Mouse (Mus musculus): ENCODE results near the gene Bag3.
"Not testable (repeated sequence)": the region's sequence is repeated elsewhere in the genome, so short reads cannot be mapped to it uniquely, and the experiment has no call there.

Bag3 gene

GRCm38 (mm10) chr7:128567561-128568244 is 44.3 kb downstream of the Bag3 start:
- no peak for DNase-seq (ENCODE audit: low spot score in 2 of 2)

DNA sequence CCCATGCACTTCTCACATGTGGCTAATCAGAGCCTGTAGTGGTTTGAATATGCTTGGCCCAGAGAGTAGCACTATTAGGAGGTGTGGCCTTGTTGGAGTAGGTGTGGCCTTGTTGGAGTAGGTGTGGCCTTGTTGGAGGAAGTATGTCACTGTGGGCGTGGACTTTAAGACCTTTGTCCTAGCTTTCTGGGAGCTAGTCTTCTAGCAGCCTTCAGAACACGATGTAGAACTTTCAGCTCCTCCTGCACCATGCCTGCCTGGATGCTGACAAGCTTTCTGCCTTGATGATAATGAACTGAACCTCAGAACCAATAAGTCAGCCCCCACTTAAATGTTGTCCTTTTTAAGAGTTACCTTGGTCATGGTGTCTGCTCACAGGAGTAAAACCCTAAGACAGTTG is 46.0 kb downstream of the Bag3 start:
- not testable (repeated sequence) for DNase-seq (ENCODE audit: low spot score in 2 of 2)

GRCm38 (mm10) chr7:128569987-128570656 is 46.7 kb downstream of the Bag3 start:
- no peak for DNase-seq (ENCODE audit: low spot score in 2 of 2)

- not testable (repeated sequence) for DNase-seq (ENCODE audit: low spot score in 2 of 2)
Measured at GRCm38 (mm10) chr7:128570657-128571056, 47.2 kb downstream of the Bag3 start.

GRCm38 (mm10) chr7:128572030-128572429 is 48.6 kb downstream of the Bag3 start:
- no peak for DNase-seq (ENCODE audit: low spot score in 2 of 2)

DNA sequence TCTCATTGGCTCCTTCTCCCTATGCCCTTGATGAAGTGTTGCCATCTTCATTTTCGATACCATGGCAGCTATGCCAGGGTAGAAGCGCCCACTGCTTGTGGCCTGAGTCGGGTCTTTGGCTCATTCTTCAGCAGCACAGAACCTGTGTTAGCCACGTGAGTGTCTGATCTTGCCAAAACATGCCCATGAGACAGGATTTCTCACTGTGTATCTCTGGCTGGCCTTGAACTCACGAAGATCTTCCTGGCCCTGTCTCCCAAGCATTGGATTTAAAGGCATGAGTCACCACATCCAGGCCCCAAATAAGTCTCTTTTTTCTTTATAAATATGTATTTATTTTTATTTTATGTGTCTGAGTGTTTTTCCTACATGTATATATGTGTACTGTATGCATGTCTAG is 51.8 kb downstream of the Bag3 start:
- DNase-seq (ENCODE audit: low spot score in 2 of 2), result no peak

DNA sequence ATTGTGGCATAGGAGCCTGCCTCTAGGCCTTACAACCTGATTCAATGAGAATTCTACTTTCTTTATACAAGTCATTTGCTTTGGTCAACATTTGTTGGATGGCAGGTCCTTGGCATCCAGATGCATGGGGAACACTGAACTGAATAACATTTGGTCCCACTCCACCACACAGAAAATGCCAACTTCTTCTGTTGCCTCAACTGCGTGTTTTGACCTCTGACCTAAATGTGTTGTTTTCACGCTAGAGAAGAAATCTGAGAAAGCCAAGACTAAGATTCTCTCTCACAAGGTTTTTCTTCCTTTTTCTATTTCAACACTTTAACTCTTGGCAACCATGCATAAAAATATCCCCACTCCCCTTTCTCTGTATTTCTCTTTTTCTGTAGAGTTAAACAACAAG is 52.4 kb downstream of the Bag3 start:
- no peak for DNase-seq (ENCODE audit: low spot score in 2 of 2)

- DNase-seq (ENCODE audit: low spot score in 2 of 2), result no peak
Measured at GRCm38 (mm10) chr7:128577607-128578006, 54.2 kb downstream of the Bag3 start.

- no peak for DNase-seq (ENCODE audit: low spot score in 2 of 2)
Measured at GRCm38 (mm10) chr7:128578199-128578945, 55.0 kb downstream of the Bag3 start.

DNA sequence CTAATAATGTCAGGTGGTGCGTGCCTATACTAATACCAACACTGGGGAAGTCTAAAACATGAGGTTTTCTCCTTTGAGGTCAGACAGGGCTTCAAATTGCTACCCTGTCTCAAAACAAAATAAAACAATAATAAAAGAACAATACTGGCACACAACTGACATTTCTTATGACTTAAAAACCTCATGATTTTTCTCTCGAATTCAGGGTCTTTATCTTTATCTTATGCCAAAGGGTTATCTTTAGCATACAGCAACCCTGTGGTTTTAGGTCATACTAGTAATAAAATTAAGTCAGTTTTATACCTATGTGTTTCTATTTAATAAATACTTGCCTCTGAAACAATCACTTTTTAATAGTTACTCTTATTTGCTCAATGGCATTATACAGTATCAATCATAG is 56.0 kb downstream of the Bag3 start:
- no peak for DNase-seq (ENCODE audit: low spot score in 2 of 2)

DNA sequence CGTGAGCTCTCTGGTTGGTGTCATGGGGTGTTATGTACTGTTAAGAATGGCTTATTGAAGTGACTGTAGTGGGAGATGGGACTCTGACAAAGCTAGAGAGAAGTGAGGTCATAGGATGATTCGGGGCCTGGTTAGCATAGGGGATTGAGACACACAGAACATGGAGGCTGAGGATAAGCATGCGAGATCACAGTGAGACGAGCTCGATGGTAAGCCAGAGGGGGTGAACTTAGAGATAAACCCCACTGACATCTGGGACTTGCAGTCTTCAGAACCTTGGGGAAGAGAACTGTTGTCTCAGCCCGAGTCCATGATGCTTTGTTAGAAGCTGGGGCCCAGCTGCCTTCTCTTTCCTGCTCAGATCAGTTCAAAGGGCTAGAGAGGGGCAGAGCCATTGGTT is 56.9 kb downstream of the Bag3 start:
- DNase-seq (ENCODE audit: low spot score in 2 of 2), result no peak

DNA sequence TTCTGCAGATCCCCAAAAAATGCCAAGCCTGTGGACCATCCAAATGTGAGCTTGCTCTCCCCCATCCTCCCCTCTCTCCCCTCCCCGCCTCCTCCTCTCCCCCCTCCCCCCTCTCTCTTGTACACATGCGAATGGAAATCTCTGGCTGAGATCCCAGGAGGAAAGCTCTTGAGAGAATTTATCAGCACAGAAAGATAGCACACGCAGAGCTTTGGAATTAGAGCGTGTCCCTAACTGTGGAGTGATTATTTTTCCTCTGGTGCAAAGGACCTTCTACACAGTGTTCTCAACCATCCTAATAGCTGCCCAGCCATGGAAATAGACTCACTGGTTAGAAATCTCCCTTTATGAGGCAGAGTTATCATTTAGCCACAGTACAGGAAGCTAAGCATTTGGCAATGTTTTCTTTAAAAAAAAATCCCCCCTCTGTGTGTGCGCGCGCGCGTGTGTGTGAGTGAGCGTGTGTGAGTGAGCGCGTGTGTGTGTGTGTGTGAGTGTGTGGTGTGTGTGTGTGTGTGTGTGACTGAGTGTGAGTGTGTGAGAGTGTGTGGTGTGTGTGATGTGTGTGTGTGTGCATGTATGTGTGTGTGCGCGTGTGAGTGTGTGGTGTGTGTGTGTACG is 58.6 kb downstream of the Bag3 start:
- DNase-seq (ENCODE audit: low spot score in 2 of 2), result no peak

GRCm38 (mm10) chr7:128583213-128583948 is 60.0 kb downstream of the Bag3 start:
- no peak for DNase-seq (ENCODE audit: low spot score in 2 of 2)

- no peak for DNase-seq (ENCODE audit: low spot score in 2 of 2)
Measured at GRCm38 (mm10) chr7:128587334-128587933, 64.0 kb downstream of the Bag3 start.

DNA sequence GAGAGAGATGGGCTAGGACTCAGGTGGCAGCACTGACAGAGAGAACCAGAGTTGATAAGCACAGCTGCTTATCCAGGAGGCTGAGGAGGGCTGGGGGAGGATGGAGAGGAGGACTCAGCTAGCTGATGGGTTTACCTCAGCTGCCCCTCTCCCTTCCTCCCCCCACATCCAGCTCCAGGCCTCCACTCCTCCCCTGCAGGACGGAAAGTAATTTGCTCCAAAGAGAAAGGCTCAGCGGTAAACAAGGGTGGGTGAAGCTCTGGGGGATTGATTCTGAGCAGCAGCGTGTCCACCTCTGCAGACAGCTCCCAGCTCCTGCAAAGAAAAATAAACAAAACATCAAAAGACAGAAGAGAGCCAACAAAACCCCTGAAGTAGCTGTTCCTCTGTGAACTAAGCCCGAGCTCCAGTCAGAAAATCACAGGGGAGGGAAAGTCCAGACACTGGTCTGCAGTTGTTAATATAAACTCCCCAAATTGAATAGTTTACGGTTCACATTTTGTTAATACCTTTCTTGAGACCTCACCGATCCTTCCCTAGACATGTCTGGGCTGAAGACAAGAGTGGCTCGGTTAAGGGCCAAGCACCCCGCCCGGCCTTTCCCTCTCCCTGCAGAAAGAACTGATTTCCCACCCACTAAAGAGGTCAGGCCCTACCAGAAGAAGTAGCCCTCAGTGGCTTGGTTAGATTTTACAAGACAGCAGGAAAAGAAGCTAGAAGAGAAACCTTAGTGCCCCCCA is 68.1 kb downstream of the Bag3 start:
- no peak for DNase-seq (ENCODE audit: low spot score in 2 of 2)

DNA sequence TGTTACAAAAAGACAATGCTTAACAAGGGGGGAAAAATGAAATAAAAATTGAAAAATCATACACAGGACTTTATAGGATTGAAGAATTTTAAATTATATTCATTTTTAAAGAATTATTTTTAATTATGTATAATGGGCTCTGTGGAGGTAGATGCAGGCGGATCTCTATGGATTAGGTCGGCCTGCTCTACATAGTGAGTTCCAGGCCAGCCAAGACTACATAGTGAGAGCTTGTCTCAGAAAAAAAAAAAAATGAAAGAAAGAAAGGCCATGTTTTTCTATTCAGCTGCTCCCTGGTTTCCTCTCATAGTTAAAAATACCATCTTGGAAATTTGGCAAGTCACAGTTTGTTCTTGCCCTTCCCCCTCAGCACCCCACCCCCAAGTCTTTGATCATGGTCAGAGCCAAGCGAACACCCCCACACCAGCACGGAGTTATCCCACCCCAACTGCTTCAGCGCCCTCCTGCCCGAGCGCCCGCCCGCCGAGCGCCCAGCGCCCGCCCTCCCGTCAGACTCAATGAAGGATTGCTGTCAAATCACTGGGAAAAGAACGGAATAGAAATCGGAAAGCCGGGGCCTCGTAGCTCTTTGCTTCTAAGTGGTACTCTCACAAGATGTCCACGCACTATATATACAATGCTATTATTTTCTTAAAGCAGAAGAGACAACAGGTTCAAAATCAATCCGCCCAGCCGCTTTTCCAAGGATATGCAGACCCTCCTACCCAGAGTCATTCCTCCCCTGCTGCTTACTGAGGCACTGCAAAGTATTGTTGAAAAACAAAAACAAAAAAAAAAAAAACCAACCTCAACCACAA is 68.9 kb downstream of the Bag3 start:
- DNase-seq (ENCODE audit: low spot score in 2 of 2), result no peak

- no peak for DNase-seq (ENCODE audit: low spot score in 2 of 2)
Measured at GRCm38 (mm10) chr7:128592936-128593241, 69.5 kb downstream of the Bag3 start.

DNA sequence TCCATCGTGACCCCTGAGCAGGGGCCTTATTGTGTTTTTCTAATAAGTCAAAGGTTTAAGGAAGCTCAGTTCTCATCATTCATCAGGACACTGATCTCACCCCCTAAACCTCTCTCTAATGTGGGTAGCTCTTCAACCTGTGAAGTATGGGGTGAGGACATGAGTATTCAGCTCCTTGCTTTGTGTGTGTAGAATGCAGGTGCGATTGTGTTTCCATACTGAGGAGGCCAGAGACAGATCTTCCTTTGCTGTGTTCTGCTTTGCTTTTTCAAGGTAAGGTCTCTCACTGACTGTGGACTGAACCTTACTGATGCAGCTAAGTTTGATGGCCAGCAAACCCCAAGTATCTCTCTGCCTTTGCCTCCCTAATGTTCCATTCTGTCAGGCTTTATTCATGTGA is 72.9 kb downstream of the Bag3 start:
- no peak for DNase-seq (ENCODE audit: low spot score in 2 of 2)

Data from spleen, postnatal 4 days (tissue).